Mouse (Mus musculus): ENCODE measurements at regions not wholly inside any gene's neighbourhood (a gene's known extent, or its start where the extent isn't known, plus 50 kb on each side); places are given as distances from the start of the nearest gene placed in this dataset.

DNA sequence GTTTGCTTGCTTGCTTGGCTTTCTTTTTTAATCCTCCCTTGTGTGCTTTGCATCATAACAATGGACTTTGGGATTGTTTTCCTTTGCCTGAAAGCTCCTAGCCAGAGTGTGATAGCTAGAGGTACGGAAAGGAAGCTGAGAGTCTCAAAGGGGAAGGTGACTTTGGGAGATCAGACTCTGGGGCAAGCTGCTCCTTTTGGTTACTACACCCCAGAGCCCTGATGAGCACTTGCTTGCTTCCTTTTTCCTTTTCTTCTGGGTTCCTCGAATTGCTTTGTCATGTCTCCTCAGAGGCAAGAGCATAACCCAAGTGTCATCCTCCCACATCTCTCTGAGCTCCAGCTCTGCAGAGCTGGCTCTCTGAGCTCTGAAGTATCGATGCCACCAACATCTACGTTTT is 216.0 kb downstream of the Gm5447 start:
- TF ChIP-seq EP300 (IDR thresholded peaks at IDR 0.05; ENCODE audit: low read depth) (no peak), CTCF (IDR thresholded peaks at IDR 0.05; ENCODE audit: low read depth) (no peak)
